Mouse (Mus musculus): ENCODE results near the gene Abi3. TPM values are rescaled to one million over a fixed set of nuclear protein-coding genes. Genes with fewer than 3 reads are reported as not detected.
A peak's percentile ranks its signal among the peaks of the same experiment; 100 is the strongest.

Gene Abi3
- polyA plus RNA-seq, 1 experiment from 2014 or later = 8.1 TPM

DNA sequence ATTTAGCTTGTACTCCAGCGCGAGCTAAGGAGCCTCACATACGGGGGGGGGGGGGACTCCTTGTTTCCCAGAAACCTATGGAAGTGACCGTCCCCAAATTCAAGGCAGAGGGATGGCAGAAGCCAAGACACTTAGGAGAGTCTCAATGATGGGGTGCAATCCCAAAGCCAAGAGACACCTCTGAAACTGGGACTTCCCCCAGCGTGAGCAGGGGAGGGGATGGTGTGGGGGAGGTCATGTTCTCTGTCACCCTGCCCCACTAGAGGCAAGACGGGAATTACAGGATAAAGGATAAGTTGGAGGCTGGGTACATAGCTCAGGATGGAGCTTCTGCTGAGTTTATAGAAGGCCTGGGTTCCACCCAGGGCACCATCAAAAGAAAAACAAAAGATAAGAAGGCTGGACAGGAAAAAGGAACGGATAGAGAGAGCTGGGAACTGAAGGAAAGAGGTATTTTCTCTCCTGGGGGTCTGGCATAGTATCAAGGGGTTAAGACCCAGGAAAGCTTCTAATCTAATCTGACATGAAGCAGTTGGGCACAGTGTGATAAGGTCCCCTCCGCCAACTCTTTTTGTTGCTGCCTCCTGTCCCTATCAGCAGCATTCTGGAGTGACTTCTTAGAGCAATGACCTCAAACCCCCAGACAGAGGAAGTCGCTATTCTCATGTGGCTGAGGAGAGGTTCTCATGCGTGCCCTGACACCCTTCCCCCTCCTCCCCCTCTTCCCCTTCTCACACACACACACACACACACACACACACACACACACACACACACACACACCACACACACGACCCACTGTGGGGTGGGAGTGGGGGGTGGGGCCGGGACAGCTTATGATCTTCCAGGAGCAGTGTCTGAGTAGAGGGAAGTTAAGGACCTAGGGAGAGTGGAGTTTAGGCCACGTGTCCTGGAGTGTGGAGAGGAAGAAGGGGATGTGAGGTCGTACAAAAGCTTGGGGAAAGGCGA is 7.2 kb downstream of the Abi3 start:
- peaks cover 15% of the 10 kb centered on the region for H3K4me1 ChIP-seq (replicated peaks; ENCODE audit: control insufficient read depth, insufficient read depth, low read length)
- peaks cover 7% of the 10 kb centered on the region; the same call in 1 of the 2 replicates for H3K36me3 ChIP-seq (ENCODE audit: control insufficient read depth, insufficient read depth)
- peaks cover 33% of the 10 kb centered on the region for H3K27me3 ChIP-seq (replicated peaks; ENCODE audit: control insufficient read depth, insufficient read depth, low read length)
- no peak overlapping the region for H3K27ac ChIP-seq (ENCODE audit: low read depth, low read length)
- 28% methylated on average over 15 of the region's 15 CpGs for WGBS
- H3K9ac ChIP-seq (ENCODE audit: low read depth, low read length) = no peak overlapping the region
- no peak for TF ChIP-seq CTCF (IDR thresholded peaks at IDR 0.05; ENCODE audit: low read depth)
- H3K9me3 ChIP-seq (ENCODE audit: control insufficient read depth) = no peaks in the 10 kb centered on the region
- H3K4me3 ChIP-seq (ENCODE audit: low read depth, low read length) = no peak overlapping the region
- peak overlapping the region; percentile 51 for H3K4me2 ChIP-seq (replicated peaks; ENCODE audit: low read depth)
- no peak for ATAC-seq

- Histone ChIP-seq H3K9me3 (ENCODE audit: control insufficient read depth) (no peaks in the 10 kb centered on the region), H3K4me1 (replicated peaks; ENCODE audit: control insufficient read depth, insufficient read depth, low read length) (peaks cover 15% of the 10 kb centered on the region), H3K36me3 (ENCODE audit: control insufficient read depth, insufficient read depth) (peaks cover 7% of the 10 kb centered on the region; the same call in 1 of the 2 replicates), H3K27ac (ENCODE audit: low read depth, low read length) (peak overlapping the region; percentile 46; the same call in 1 of the 2 replicates), H3K4me3 (ENCODE audit: low read depth, low read length) (no peak overlapping the region; the same call in 1 of the 2 replicates), H3K4me2 (replicated peaks; ENCODE audit: low read depth) (peak overlapping the region; percentile 51), H3K9ac (ENCODE audit: low read depth, low read length) (no peak overlapping the region), H3K27me3 (replicated peaks; ENCODE audit: control insufficient read depth, insufficient read depth, low read length) (peaks cover 41% of the 10 kb centered on the region)
- no peak for TF ChIP-seq CTCF (IDR thresholded peaks at IDR 0.05; ENCODE audit: low read depth)
- 18% methylated on average over 22 of the region's 22 CpGs for WGBS
- peak; percentile 22 for ATAC-seq
Measured at GRCm38 (mm10) chr11:95834143-95834667, 8.1 kb downstream of the Abi3 start.

DNA sequence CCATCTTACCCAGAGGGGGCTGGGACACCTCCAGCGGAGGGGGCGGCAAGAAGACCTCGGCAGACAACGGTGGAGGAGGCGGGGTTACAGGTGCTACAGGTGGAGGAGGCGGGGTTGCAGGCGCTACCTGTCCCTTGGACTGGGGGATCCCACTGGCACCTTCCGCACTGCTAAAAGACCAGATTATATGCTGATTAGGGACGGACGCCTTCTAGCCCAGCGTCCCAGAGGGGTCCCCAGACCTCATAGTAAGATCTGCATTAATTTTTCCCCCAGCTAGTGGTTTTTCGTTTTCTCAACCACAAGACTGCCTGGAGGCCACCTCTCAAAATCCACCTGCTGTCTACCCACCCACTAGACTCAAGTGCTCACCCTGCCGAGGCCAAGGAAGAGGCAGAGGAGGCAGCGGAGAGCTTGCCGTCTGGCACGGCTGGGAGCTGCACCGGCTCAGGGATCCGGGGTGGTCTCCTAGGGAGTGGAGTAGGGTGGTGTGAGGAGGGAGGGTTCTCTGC is 8.6 kb downstream of the Abi3 start:
- Histone ChIP-seq H3K9ac (ENCODE audit: low read depth, low read length) (no peak overlapping the region), H3K4me2 (replicated peaks; ENCODE audit: low read depth) (peak overlapping the region; percentile 51), H3K27ac (ENCODE audit: low read depth, low read length) (peak overlapping the region; percentile 46; the same call in 1 of the 2 replicates), H3K36me3 (ENCODE audit: control insufficient read depth, insufficient read depth) (peaks cover 7% of the 10 kb centered on the region; the same call in 1 of the 2 replicates), H3K4me1 (replicated peaks; ENCODE audit: control insufficient read depth, insufficient read depth, low read length) (peaks cover 15% of the 10 kb centered on the region), H3K4me3 (ENCODE audit: low read depth, low read length) (no peak overlapping the region; the same call in 1 of the 2 replicates), H3K27me3 (replicated peaks; ENCODE audit: control insufficient read depth, insufficient read depth, low read length) (peaks cover 44% of the 10 kb centered on the region), H3K9me3 (ENCODE audit: control insufficient read depth) (no peaks in the 10 kb centered on the region)
- 23% methylated on average over 18 of the region's 18 CpGs for WGBS
- no peak for TF ChIP-seq CTCF (IDR thresholded peaks at IDR 0.05; ENCODE audit: low read depth)
- ATAC-seq = no peak

- Histone ChIP-seq H3K4me1 (replicated peaks; ENCODE audit: control insufficient read depth, insufficient read depth, low read length) (peaks cover 15% of the 10 kb centered on the region), H3K27ac (ENCODE audit: low read depth, low read length) (no peak overlapping the region), H3K4me2 (replicated peaks; ENCODE audit: low read depth) (peak overlapping the region; percentile 51), H3K9me3 (ENCODE audit: control insufficient read depth) (no peaks in the 10 kb centered on the region), H3K9ac (ENCODE audit: low read depth, low read length) (no peak overlapping the region), H3K36me3 (ENCODE audit: control insufficient read depth, insufficient read depth) (peaks cover 7% of the 10 kb centered on the region; the same call in 1 of the 2 replicates), H3K4me3 (ENCODE audit: low read depth, low read length) (no peak overlapping the region), H3K27me3 (replicated peaks; ENCODE audit: control insufficient read depth, insufficient read depth, low read length) (peaks cover 46% of the 10 kb centered on the region)
- no peak for TF ChIP-seq CTCF (IDR thresholded peaks at IDR 0.05; ENCODE audit: low read depth)
- ATAC-seq = no peak
- WGBS = 51% methylated on average over 8 of the region's 8 CpGs
Measured at GRCm38 (mm10) chr11:95833006-95833570, 9.2 kb downstream of the Abi3 start.

DNA sequence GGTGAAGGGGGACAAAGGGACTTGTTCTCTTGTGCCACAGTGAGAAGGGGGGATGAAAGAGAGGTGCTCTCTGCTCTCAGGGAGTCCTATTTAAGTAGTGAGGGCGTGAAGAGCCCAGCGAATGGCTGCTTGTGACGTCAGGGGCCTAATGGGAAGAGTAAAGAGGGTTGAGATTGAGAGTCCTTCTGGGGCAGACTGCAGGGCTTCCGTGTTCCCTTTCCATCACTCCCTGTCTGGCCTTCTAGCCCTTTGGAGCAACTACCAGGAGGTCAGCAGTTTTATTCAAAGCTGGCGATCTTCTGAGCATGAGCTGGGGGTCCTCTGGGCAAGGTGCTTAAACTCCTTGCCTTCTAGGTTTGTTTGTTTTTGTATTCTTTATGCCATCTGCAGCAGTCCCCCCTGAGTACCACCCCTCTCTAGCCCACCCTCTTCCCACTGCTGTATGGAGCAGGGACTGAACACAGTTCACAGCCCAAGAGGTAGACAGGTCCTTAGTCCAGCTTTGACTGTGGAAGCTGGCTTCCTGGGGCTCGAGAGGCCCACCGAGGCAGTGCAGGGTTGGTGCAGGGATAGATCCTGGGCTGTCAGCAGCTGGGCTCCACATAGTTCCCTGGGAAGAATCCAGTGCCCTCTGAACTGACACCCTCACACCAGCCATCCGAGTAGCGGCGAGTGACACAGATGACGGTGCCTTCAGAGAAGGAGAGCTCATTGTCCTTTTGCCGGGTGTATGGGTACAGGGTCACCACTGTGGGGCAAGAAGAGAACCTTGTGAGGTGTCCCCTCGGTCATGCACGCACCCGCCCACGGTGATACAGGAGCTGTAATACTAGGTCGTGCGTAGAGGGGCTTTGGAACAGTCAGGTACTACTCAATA is 9.9 kb downstream of the Abi3 start:
- H3K27ac ChIP-seq (ENCODE audit: low read depth, low read length) = no peak overlapping the region
- H3K4me2 ChIP-seq (replicated peaks; ENCODE audit: low read depth) = no peak overlapping the region
- no peak overlapping the region for H3K9ac ChIP-seq (ENCODE audit: low read depth, low read length)
- H3K36me3 ChIP-seq (ENCODE audit: control insufficient read depth, insufficient read depth) = peaks cover 7% of the 10 kb centered on the region; the same call in 1 of the 2 replicates
- H3K4me1 ChIP-seq (replicated peaks; ENCODE audit: control insufficient read depth, insufficient read depth, low read length) = peaks cover 16% of the 10 kb centered on the region
- no peak for ATAC-seq
- TF ChIP-seq CTCF (IDR thresholded peaks at IDR 0.05; ENCODE audit: low read depth) = no peak
- H3K4me3 ChIP-seq (ENCODE audit: low read depth, low read length) = no peak overlapping the region
- peaks cover 46% of the 10 kb centered on the region for H3K27me3 ChIP-seq (replicated peaks; ENCODE audit: control insufficient read depth, insufficient read depth, low read length)
- 72% methylated on average over 18 of the region's 18 CpGs for WGBS
- H3K9me3 ChIP-seq (ENCODE audit: control insufficient read depth) = no peaks in the 10 kb centered on the region

Data from intestine, postnatal 0 days (tissue).